Mouse (Mus musculus) heart, adult 2 months (tissue): Measurements from ENCODE around the gene Gstt3.

Experiments
- CTCF ChIP-seq: fragments of 200-600 bp; IDR thresholded peaks from 2 replicates; pipeline ENCODE4 v1.8.1; 2022; ENCODE audit warnings: antibody characterized with exemption, mild to moderate bottlenecking, moderate library complexity
- EP300 ChIP-seq: fragments of 200-500 bp; IDR thresholded peaks from 2 replicates; pipeline ENCODE4 v1.6.1; 2011; ENCODE audit warnings: low read depth, low read length, control low read depth; ENCODE audit not compliant: insufficient read depth
- POLR2A ChIP-seq: fragments of 200-500 bp; IDR thresholded peaks from 2 replicates; pipeline ENCODE4 v1.6.1; 2011; ENCODE audit warnings: mild to moderate bottlenecking, low read depth, low read length, control low read depth; ENCODE audit not compliant: insufficient read depth

GRCm38 (mm10) chr10:75790773-75791172, 9.6 kb upstream of the Gstt3 start:
- TF ChIP-seq EP300: no peak
- TF ChIP-seq POLR2A: no peak
- peak; percentile 29; the same call in 1 of the 2 replicates for TF ChIP-seq CTCF
